Mouse (Mus musculus) testis, adult 2 months (tissue): ENCODE results near the gene Tmod3. TPM values are rescaled to one million over a fixed set of nuclear protein-coding genes. Genes with fewer than 3 reads are reported as not detected.

Experiments
- H3K27ac ChIP-seq: fragments of 200-500 bp; 2 replicates; pipeline ENCODE4 v1.5.1; 2012; ENCODE audit warnings: low read depth, low read length; ENCODE audit not compliant: control insufficient read depth, insufficient read depth
- H3K27me3 ChIP-seq: fragments of 200-500 bp; 2 replicates; pipeline ENCODE4 v1.6.1; 2012; ENCODE audit warnings: mild to moderate bottlenecking, low read length, moderate library complexity; ENCODE audit not compliant: control insufficient read depth, insufficient read depth
- H3K36me3 ChIP-seq: fragments of 200-500 bp; 2 replicates; pipeline ENCODE4 v1.6.1; 2012; ENCODE audit warnings: mild to moderate bottlenecking, low read length; ENCODE audit not compliant: control insufficient read depth, insufficient read depth
- H3K4me1 ChIP-seq: fragments of 200-500 bp; 2 replicates; pipeline ENCODE4 v1.6.1; 2012; ENCODE audit warnings: low read length; ENCODE audit not compliant: control insufficient read depth, insufficient read depth
- H3K4me3 ChIP-seq: fragments of 200-500 bp; 2 replicates; pipeline ENCODE4 v1.5.1; 2012; ENCODE audit warnings: low read depth, mild to moderate bottlenecking, low read length, moderate library complexity, mixed read lengths; ENCODE audit not compliant: control insufficient read depth
- CTCF ChIP-seq: fragments of 200-500 bp; IDR thresholded peaks from 2 replicates; pipeline ENCODE4 v1.5.1; 2012; ENCODE audit warnings: low read depth, mild to moderate bottlenecking, inconsistent platforms, low read length, moderate library complexity; ENCODE audit not compliant: control insufficient read depth, insufficient read depth, insufficient replicate concordance
- POLR2A ChIP-seq: fragments of 200-500 bp; IDR thresholded peaks from 2 replicates; pipeline ENCODE4 v1.6.1; 2012; ENCODE audit warnings: low read depth, mild to moderate bottlenecking, inconsistent platforms, low read length, moderate library complexity; ENCODE audit not compliant: control insufficient read depth
- polyA plus RNA-seq: library from polyadenylated mRNA; depleted of rRNA; stranded (reverse); fragments of >200 nt; gene quantifications from 2 replicates; pipeline ENCODE4 v1.2.3, GENCODE M21; 2012

The Tmod3 gene
- polyA plus RNA-seq, 1 experiment = 6.3 TPM

- Histone ChIP-seq H3K27me3 (no peaks in the 10 kb centered on the region), H3K4me3 (no peak overlapping the region), H3K4me1 (no peaks in the 10 kb centered on the region), H3K36me3 (no peaks in the 10 kb centered on the region), H3K27ac (no peak overlapping the region)
- TF ChIP-seq POLR2A (no peak), CTCF (no peak)
These were observed 5.4 kb upstream of the Tmod3 start for GRCm38 (mm10) chr9:75564892-75565291.

DNA sequence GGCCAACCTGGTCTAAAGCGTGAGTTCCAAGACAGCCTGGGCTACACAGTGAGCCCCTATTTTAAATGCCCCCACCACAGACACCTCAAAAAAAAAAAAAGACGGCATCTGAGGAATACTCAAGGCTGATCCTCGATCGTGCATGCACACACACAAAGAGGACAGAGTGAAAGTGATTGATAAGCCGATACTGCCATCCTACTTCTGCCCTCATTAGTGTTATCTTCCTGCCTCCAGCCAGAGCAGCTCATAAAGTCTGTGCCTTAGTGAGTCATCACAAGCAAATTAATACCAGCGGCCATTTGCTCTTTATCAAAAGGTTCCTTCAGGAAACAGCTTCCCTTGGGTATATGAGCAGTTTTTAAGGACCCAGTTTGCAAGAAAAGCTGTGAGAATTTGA lies 4.2 kb upstream of the Tmod3 start:
- no peak overlapping the region for H3K4me3 ChIP-seq
- peaks cover 4% of the 10 kb centered on the region for H3K4me1 ChIP-seq
- H3K27ac ChIP-seq = no peak overlapping the region
- no peaks in the 10 kb centered on the region for H3K36me3 ChIP-seq
- H3K27me3 ChIP-seq = no peaks in the 10 kb centered on the region
- no peak for TF ChIP-seq POLR2A

- no peak for TF ChIP-seq POLR2A
- TF ChIP-seq CTCF = no peak
- H3K4me3 ChIP-seq = no peak overlapping the region
- H3K36me3 ChIP-seq = no peaks in the 10 kb centered on the region
- H3K4me1 ChIP-seq = peaks cover 4% of the 10 kb centered on the region
- no peaks in the 10 kb centered on the region for H3K27me3 ChIP-seq
- no peak overlapping the region for H3K27ac ChIP-seq
These were observed 3.7 kb upstream of the Tmod3 start for GRCm38 (mm10) chr9:75563176-75563575.

- Histone ChIP-seq H3K4me3 (no peak overlapping the region), H3K27ac (no peak overlapping the region), H3K27me3 (no peaks in the 10 kb centered on the region), H3K4me1 (peaks cover 4% of the 10 kb centered on the region), H3K36me3 (no peaks in the 10 kb centered on the region)
- TF ChIP-seq CTCF (no peak), POLR2A (no peak)
These were observed 1.7 kb upstream of the Tmod3 start for GRCm38 (mm10) chr9:75561040-75561669.

DNA sequence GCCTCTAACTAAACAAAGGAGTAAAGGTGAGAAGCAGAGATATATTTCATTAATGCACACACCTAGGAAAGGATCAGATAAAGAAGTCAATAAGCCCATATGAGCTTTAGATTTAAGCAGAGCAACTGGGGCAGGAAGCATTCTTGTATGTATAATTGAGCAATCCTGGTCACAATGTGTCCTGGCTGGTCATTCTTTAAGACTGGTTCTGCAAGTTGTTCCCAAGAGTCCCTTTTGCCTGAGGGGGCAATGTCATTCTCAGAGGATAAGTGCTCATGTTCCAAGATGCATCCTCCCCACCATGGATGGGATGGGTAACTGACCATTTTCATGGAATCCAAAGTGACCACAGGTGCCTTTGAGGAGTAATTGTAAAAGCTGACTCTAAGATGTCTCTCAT lies 896 bp upstream of the Tmod3 start:
- H3K36me3 ChIP-seq = no peaks in the 10 kb centered on the region
- TF ChIP-seq POLR2A (no peak), CTCF (no peak)
- no peak overlapping the region for H3K27ac ChIP-seq
- H3K27me3 ChIP-seq = no peaks in the 10 kb centered on the region
- peaks cover 4% of the 10 kb centered on the region for H3K4me1 ChIP-seq
- H3K4me3 ChIP-seq = no peak overlapping the region

DNA sequence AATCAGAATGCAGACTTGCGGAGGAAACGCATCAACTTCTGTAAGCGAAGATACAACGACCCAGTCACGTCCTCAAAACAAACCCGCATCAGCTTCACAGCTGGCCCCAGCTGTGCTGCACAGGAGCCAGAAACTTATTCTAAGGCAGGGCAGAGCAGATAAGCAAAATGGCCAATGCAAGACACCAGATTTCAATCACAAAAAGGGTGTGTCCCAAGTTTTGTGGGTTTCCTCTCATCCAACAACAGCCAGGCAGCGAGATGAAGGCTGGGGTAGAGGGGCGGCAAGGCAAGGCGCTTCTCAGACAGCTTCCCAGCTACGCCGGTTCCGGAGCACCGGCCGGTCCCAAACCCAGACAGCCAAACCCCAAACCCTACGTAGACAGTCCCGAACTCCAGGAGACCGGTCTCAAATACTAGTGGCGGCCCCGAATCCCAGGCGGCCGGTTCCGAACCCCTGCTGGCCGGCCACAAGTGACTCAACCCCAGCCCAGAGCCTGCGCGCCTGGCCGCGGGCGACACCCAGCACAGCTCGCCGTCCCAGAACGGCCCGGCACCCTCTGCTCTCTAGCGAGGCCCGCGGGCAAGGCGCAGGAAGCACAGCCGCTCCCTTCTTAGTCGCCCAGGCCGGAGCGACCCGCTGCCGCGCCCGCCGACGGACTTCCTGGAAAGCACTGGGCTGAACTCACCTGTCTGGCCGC lies 495 bp downstream of the Tmod3 start:
- no peaks in the 10 kb centered on the region for H3K27me3 ChIP-seq
- H3K36me3 ChIP-seq = no peaks in the 10 kb centered on the region
- peak overlapping the region; percentile 89 for H3K27ac ChIP-seq
- peak overlapping the region; percentile 98 for H3K4me3 ChIP-seq
- H3K4me1 ChIP-seq = peaks cover 4% of the 10 kb centered on the region
- TF ChIP-seq POLR2A (no peak), CTCF (no peak)

DNA sequence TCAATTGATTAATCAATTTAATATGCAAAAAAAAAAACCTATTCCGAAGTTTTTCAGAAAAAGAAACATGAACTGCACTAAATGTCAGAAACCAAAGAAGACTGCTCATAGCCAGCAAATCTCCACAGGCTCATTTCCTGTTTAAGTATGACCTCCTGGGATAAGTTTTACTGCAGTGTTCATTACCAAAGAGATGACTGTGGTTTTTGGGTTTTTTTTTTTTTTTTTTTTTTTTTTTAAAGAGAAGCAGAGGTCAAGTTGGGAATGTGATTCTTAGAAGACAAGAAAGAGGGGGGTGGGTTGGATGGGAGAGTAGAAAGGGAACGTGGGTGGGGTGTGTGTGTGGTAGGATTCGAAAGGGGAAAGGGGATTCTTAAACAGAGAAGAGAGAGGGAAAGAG lies 1.1 kb downstream of the Tmod3 start:
- no peaks in the 10 kb centered on the region for H3K27me3 ChIP-seq
- peak overlapping the region; percentile 98 for H3K4me3 ChIP-seq
- TF ChIP-seq CTCF (no peak), POLR2A (no peak)
- no peak overlapping the region for H3K27ac ChIP-seq
- peaks cover 4% of the 10 kb centered on the region for H3K4me1 ChIP-seq
- H3K36me3 ChIP-seq = no peaks in the 10 kb centered on the region
